Mouse (Mus musculus): Measurements from ENCODE around the gene Cetn4. TPM values are rescaled to one million over a fixed set of nuclear protein-coding genes. Genes with fewer than 3 reads are reported as not detected.

Gene Cetn4
- polyA plus RNA-seq, 1 experiment from 2014 or later = 1.1 TPM

- Histone ChIP-seq H3K4me2 (no peak overlapping the region), H3K4me3 (ENCODE audit: low read depth, low read length) (no peak overlapping the region), H3K9me3 (ENCODE audit: control insufficient read depth, low read length) (no peaks in the 10 kb centered on the region), H3K4me1 (ENCODE audit: control insufficient read depth, insufficient read depth, low read length) (peaks cover 8% of the 10 kb centered on the region; the same call in 1 of the 2 replicates), H3K9ac (ENCODE audit: low read length) (no peak overlapping the region), H3K27me3 (ENCODE audit: control insufficient read depth, insufficient read depth, low read length) (no peaks in the 10 kb centered on the region), H3K36me3 (ENCODE audit: control insufficient read depth, insufficient read depth, low read length) (peaks cover 2% of the 10 kb centered on the region; the same call in 1 of the 2 replicates), H3K27ac (ENCODE audit: low read depth, low read length) (no peak overlapping the region)
- ATAC-seq (ENCODE audit: low FRiP score) (no peak), DNase-seq (ENCODE audit: low spot score, missing footprints) (no peak)
- 88% methylated on average over 1 of the region's 1 CpGs for WGBS
Measured at GRCm38 (mm10) chr3:37316233-37316632, 3.7 kb upstream of the Cetn4 start.

GRCm38 (mm10) chr3:37313371-37313770 is 863 bp upstream of the Cetn4 start:
- H3K27me3 ChIP-seq (ENCODE audit: control insufficient read depth, insufficient read depth, low read length) = no peaks in the 10 kb centered on the region
- H3K36me3 ChIP-seq (ENCODE audit: control insufficient read depth, insufficient read depth, low read length) = no peaks in the 10 kb centered on the region
- H3K27ac ChIP-seq (ENCODE audit: low read depth, low read length) = no peak overlapping the region
- no peaks in the 10 kb centered on the region for H3K9me3 ChIP-seq (ENCODE audit: control insufficient read depth, low read length)
- ATAC-seq (ENCODE audit: low FRiP score) (no peak), DNase-seq (ENCODE audit: low spot score, missing footprints) (peak; percentile 85)
- 46% methylated on average over 1 of the region's 1 CpGs for WGBS
- H3K4me1 ChIP-seq (ENCODE audit: control insufficient read depth, insufficient read depth, low read length) = peaks cover 8% of the 10 kb centered on the region; the same call in 1 of the 2 replicates
- H3K4me3 ChIP-seq (ENCODE audit: low read depth, low read length) = peak overlapping the region; percentile 85; the same call in 1 of the 2 replicates
- H3K9ac ChIP-seq (ENCODE audit: low read length) = no peak overlapping the region
- H3K4me2 ChIP-seq = peak overlapping the region; percentile 55

- WGBS = 7% methylated on average over 10 of the region's 10 CpGs
- Histone ChIP-seq H3K27ac (ENCODE audit: low read depth, low read length) (no peak overlapping the region), H3K9me3 (ENCODE audit: control insufficient read depth, low read length) (no peaks in the 10 kb centered on the region), H3K27me3 (ENCODE audit: control insufficient read depth, insufficient read depth, low read length) (no peaks in the 10 kb centered on the region), H3K4me2 (peak overlapping the region; percentile 55), H3K9ac (ENCODE audit: low read length) (peak overlapping the region; percentile 87), H3K4me3 (ENCODE audit: low read depth, low read length) (peak overlapping the region; percentile 85), H3K4me1 (ENCODE audit: control insufficient read depth, insufficient read depth, low read length) (peaks cover 8% of the 10 kb centered on the region; the same call in 1 of the 2 replicates), H3K36me3 (ENCODE audit: control insufficient read depth, insufficient read depth, low read length) (no peaks in the 10 kb centered on the region)
- DNase-seq (ENCODE audit: low spot score, missing footprints) (no peak), ATAC-seq (ENCODE audit: low FRiP score) (no peak; the same call in 1 of the 2 replicates)
Measured at GRCm38 (mm10) chr3:37311897-37312369, 575 bp downstream of the Cetn4 start.

- no peak overlapping the region for H3K4me3 ChIP-seq (ENCODE audit: low read depth, low read length)
- H3K27me3 ChIP-seq (ENCODE audit: control insufficient read depth, insufficient read depth, low read length) = no peaks in the 10 kb centered on the region
- 77% methylated on average over 8 of the region's 8 CpGs for WGBS
- no peak for ATAC-seq (ENCODE audit: low FRiP score)
- no peaks in the 10 kb centered on the region for H3K36me3 ChIP-seq (ENCODE audit: control insufficient read depth, insufficient read depth, low read length)
- no peaks in the 10 kb centered on the region for H3K9me3 ChIP-seq (ENCODE audit: control insufficient read depth, low read length)
- no peak overlapping the region for H3K9ac ChIP-seq (ENCODE audit: low read length)
- H3K4me2 ChIP-seq = no peak overlapping the region
- no peak for DNase-seq (ENCODE audit: low spot score, missing footprints)
- no peak overlapping the region for H3K27ac ChIP-seq (ENCODE audit: low read depth, low read length)
- no peaks in the 10 kb centered on the region for H3K4me1 ChIP-seq (ENCODE audit: control insufficient read depth, insufficient read depth, low read length)
Measured at GRCm38 (mm10) chr3:37303392-37304139, 8.9 kb downstream of the Cetn4 start.

- no peak for ATAC-seq (ENCODE audit: low FRiP score)
- H3K36me3 ChIP-seq (ENCODE audit: control insufficient read depth, insufficient read depth, low read length) = no peaks in the 10 kb centered on the region
- no peak overlapping the region for H3K27ac ChIP-seq (ENCODE audit: low read depth, low read length)
- H3K9ac ChIP-seq (ENCODE audit: low read length) = no peak overlapping the region
- no peak overlapping the region for H3K4me3 ChIP-seq (ENCODE audit: low read depth, low read length)
- 39% methylated on average over 12 of the region's 12 CpGs for WGBS
- no peaks in the 10 kb centered on the region for H3K4me1 ChIP-seq (ENCODE audit: control insufficient read depth, insufficient read depth, low read length)
- no peaks in the 10 kb centered on the region for H3K27me3 ChIP-seq (ENCODE audit: control insufficient read depth, insufficient read depth, low read length)
- peak; percentile 86 for DNase-seq (ENCODE audit: low spot score, missing footprints)
- no peaks in the 10 kb centered on the region for H3K9me3 ChIP-seq (ENCODE audit: control insufficient read depth, low read length)
- no peak overlapping the region for H3K4me2 ChIP-seq
Measured at GRCm38 (mm10) chr3:37302685-37303084, 9.8 kb downstream of the Cetn4 start.

GRCm38 (mm10) chr3:37299470-37299869 is 13.0 kb downstream of the Cetn4 start:
- ATAC-seq (ENCODE audit: low FRiP score) = no peak
- H3K4me2 ChIP-seq = no peak overlapping the region
- no peak overlapping the region for H3K27ac ChIP-seq (ENCODE audit: low read depth, low read length)
- 67% methylated on average over 3 of the region's 3 CpGs for WGBS
- H3K36me3 ChIP-seq (ENCODE audit: control insufficient read depth, insufficient read depth, low read length) = no peaks in the 10 kb centered on the region
- H3K4me1 ChIP-seq (ENCODE audit: control insufficient read depth, insufficient read depth, low read length) = no peaks in the 10 kb centered on the region
- no peak overlapping the region for H3K4me3 ChIP-seq (ENCODE audit: low read depth, low read length)
- no peaks in the 10 kb centered on the region for H3K27me3 ChIP-seq (ENCODE audit: control insufficient read depth, insufficient read depth, low read length)
- H3K9me3 ChIP-seq (ENCODE audit: control insufficient read depth, low read length) = no peaks in the 10 kb centered on the region
- no peak overlapping the region for H3K9ac ChIP-seq (ENCODE audit: low read length)
- no peak for DNase-seq (ENCODE audit: low spot score, missing footprints)

GRCm38 (mm10) chr3:37292654-37293053 is 19.9 kb downstream of the Cetn4 start:
- H3K27me3 ChIP-seq (ENCODE audit: control insufficient read depth, insufficient read depth, low read length) = no peaks in the 10 kb centered on the region
- H3K9me3 ChIP-seq (ENCODE audit: control insufficient read depth, low read length) = no peaks in the 10 kb centered on the region
- ATAC-seq (ENCODE audit: low FRiP score) = no peak
- no peaks in the 10 kb centered on the region; the same call in 1 of the 2 replicates for H3K4me1 ChIP-seq (ENCODE audit: control insufficient read depth, insufficient read depth, low read length)
- no peak overlapping the region for H3K4me3 ChIP-seq (ENCODE audit: low read depth, low read length)
- H3K4me2 ChIP-seq = no peak overlapping the region
- no peak overlapping the region for H3K27ac ChIP-seq (ENCODE audit: low read depth, low read length)
- WGBS = 70% methylated on average over 2 of the region's 2 CpGs
- no peaks in the 10 kb centered on the region for H3K36me3 ChIP-seq (ENCODE audit: control insufficient read depth, insufficient read depth, low read length)
- DNase-seq (ENCODE audit: low spot score, missing footprints) = no peak
- H3K9ac ChIP-seq (ENCODE audit: low read length) = no peak overlapping the region

GRCm38 (mm10) chr3:37291929-37292328 is 20.6 kb downstream of the Cetn4 start:
- Histone ChIP-seq H3K4me2 (no peak overlapping the region), H3K9me3 (ENCODE audit: control insufficient read depth, low read length) (no peaks in the 10 kb centered on the region), H3K9ac (ENCODE audit: low read length) (no peak overlapping the region), H3K4me3 (ENCODE audit: low read depth, low read length) (no peak overlapping the region), H3K36me3 (ENCODE audit: control insufficient read depth, insufficient read depth, low read length) (no peaks in the 10 kb centered on the region), H3K27me3 (ENCODE audit: control insufficient read depth, insufficient read depth, low read length) (no peaks in the 10 kb centered on the region), H3K4me1 (ENCODE audit: control insufficient read depth, insufficient read depth, low read length) (no peaks in the 10 kb centered on the region; the same call in 1 of the 2 replicates), H3K27ac (ENCODE audit: low read depth, low read length) (no peak overlapping the region)
- WGBS = 100% methylated on average over 2 of the region's 2 CpGs
- DNase-seq (ENCODE audit: low spot score, missing footprints) (no peak), ATAC-seq (ENCODE audit: low FRiP score) (no peak)

- 70% methylated on average over 7 of the region's 7 CpGs for WGBS
- H3K4me2 ChIP-seq = no peak overlapping the region
- H3K27me3 ChIP-seq (ENCODE audit: control insufficient read depth, insufficient read depth, low read length) = no peaks in the 10 kb centered on the region
- DNase-seq (ENCODE audit: low spot score, missing footprints) (no peak), ATAC-seq (ENCODE audit: low FRiP score) (no peak)
- no peak overlapping the region for H3K4me3 ChIP-seq (ENCODE audit: low read depth, low read length)
- no peaks in the 10 kb centered on the region; the same call in 1 of the 2 replicates for H3K4me1 ChIP-seq (ENCODE audit: control insufficient read depth, insufficient read depth, low read length)
- H3K9me3 ChIP-seq (ENCODE audit: control insufficient read depth, low read length) = no peaks in the 10 kb centered on the region
- H3K36me3 ChIP-seq (ENCODE audit: control insufficient read depth, insufficient read depth, low read length) = no peaks in the 10 kb centered on the region
- no peak overlapping the region for H3K9ac ChIP-seq (ENCODE audit: low read length)
- no peak overlapping the region; the same call in 1 of the 2 replicates for H3K27ac ChIP-seq (ENCODE audit: low read depth, low read length)
Measured at GRCm38 (mm10) chr3:37290881-37291541, 21.5 kb downstream of the Cetn4 start.
